Mouse (Mus musculus): ENCODE measurements around the gene Rras. TPM values are rescaled to one million over a fixed set of nuclear protein-coding genes. Genes with fewer than 3 reads are reported as not detected.
"Not testable (repeated sequence)": the region's sequence is repeated elsewhere in the genome, so short reads cannot be mapped to it uniquely, and the experiment has no call there.

The Rras gene
- total and polyA plus RNA-seq, 3 experiments, result 93.7 to 176 (median 118) TPM

- no peak for DNase-seq
Observed at GRCm38 (mm10) chr7:44999753-45000152, 18.0 kb upstream of the Rras start.

DNA sequence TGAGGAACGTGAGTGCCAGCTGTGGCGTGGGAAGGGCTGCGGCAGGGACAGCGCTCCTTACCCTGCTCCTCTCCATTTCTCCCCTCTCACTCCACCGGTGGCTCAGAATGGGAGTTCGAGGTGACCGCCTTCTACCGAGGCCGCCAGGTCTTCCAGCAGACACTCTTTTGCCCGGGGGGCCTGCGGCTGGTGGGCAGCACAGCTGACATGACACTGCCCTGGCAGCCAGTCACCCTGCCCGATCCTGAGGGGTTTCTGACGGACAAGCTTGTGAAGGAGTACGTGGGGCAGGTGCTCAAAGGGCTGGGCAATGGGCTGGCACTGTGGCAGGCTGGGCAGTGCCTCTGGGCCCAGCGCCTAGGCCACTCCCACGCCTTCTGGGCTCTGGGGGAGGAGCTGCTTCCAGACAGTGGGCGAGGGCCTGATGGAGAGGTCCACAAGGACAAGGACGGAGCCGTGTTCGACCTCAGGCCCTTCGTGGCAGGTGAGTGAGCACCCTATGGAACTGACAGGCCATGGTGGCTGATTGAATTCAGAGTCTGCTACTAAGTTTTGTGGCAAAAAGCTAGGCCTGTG lies 17.1 kb upstream of the Rras start:
- peak; percentile 45 for DNase-seq

GRCm38 (mm10) chr7:45002440-45002839 lies 15.3 kb upstream of the Rras start:
- peak; percentile 78 for DNase-seq

GRCm38 (mm10) chr7:45004546-45004945 lies 13.2 kb upstream of the Rras start:
- no peak for DNase-seq

- no peak for DNase-seq
Observed at GRCm38 (mm10) chr7:45005321-45005992, 12.3 kb upstream of the Rras start.

DNA sequence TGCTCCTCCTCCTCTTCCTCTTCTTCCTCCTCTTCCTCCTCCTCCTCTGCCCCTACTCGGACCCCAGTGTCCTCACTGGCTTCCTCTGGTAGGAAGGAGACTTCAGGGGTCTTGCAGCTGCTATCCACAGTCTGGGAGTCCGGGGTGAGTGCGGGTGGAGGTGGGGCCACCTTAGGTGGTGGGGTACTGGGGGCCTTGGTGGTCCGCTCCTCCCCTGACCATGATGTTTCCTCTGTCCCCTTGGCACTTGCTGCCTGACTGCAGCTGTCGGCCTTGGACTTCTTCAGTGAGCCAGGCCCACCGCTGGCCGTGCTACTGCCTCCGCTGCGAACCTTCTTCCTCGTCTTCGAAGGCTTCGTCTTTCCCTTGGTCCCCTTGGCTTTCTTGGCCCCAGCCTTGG lies 11.3 kb upstream of the Rras start:
- no peak for DNase-seq

- no peak for DNase-seq
Observed at GRCm38 (mm10) chr7:45007141-45007540, 10.6 kb upstream of the Rras start.

DNA sequence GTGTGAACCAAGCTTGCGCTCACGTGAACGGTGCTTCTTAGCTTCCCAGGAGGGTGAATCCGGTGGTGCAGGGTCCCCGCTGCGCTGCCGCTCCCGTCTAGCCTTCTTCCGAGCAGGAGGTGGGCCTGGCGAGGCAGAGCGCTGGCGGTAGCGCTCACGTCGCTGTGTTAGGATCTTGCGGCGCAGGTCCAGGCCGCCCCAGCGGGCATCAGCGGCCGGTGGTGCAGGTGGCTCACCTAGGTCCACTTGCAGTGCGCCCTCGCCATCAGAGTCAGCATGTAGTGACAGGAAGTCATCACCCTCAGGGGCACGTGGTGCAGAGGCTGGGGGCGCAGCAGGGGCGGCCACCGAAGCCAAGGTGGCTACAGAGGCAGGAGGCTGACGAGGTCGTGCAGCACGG lies 9.9 kb upstream of the Rras start:
- no peak for DNase-seq

DNA sequence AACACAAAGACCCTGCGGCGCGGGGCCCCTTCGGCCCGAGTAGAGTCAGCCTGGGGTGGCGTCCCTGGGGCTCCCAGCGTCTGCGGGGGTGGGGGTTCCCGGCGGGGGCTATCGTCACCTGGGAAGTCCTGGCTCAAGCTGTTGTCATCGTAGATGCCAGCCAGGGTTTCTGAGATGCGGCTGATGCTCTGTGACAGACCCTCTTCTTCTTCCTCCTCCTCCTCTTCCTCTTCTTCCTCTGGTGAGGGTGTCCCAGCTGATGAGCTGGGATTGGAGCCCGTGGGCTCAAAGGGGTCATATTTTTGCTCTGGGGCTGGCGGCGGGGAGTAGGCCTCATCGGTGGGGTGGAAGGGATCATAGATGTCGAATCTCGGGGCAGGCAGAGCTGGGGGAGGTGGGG lies 9.3 kb upstream of the Rras start:
- DNase-seq, result no peak

- DNase-seq, result no peak
Observed at GRCm38 (mm10) chr7:45012011-45012410, 5.8 kb upstream of the Rras start.

DNA sequence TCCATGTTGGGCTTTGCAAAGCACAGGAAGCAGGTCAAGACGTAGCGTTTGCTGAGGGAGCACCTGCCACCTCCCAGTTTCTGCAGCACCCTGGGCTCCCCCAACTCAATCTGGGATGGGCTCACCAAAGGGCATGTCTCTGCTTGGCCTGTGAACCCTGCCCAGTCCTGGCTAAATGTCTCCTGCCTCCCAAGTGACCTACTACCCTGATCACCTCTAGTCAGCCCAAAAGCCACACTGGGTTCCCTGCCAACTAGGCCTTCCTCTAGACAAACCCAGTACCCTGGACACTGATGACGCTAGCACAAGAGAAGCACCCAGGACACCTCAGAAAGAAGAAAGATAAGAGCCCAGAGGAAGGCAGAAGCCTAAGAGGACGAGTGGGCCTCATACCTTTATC lies 4.9 kb upstream of the Rras start:
- no peak for DNase-seq

GRCm38 (mm10) chr7:45013366-45014095 lies 4.2 kb upstream of the Rras start:
- DNase-seq, result no peak

- no peak for DNase-seq
Observed at GRCm38 (mm10) chr7:45014096-45014451, 3.7 kb upstream of the Rras start.

- no peak for DNase-seq
Observed at GRCm38 (mm10) chr7:45015344-45015956, 2.3 kb upstream of the Rras start.

GRCm38 (mm10) chr7:45015957-45016612 lies 1.7 kb upstream of the Rras start, which contains the start of gene Scaf1:
Scaf1 (minus strand) TSS chr7:45016363.
- DNase-seq, result peak; percentile 100

DNA sequence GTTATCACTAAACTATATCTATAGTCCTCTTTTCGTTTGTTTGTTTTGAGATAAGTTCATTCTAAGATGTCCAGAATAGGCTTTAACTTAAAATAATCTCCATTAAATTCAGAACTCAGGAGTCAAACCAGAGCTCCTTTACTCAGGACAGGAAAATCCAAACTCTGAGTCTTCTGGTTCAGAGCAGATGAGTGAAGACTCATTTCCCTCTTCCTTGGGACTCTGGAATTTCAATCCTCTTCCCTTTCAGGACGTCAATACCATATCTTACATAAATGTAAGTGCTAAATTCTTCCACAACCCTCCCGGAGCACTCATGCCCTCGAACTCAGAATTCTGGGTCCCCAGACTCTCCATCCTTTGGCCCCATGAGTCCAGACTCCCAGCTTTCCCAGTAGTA lies 1.0 kb upstream of the Rras start:
- DNase-seq, result no peak

GRCm38 (mm10) chr7:45019031-45019571 lies 1.3 kb downstream of the Rras start:
- DNase-seq, result peak; percentile 84

- DNase-seq, result no peak
Observed at GRCm38 (mm10) chr7:45020225-45020624, 2.5 kb downstream of the Rras start.

DNA sequence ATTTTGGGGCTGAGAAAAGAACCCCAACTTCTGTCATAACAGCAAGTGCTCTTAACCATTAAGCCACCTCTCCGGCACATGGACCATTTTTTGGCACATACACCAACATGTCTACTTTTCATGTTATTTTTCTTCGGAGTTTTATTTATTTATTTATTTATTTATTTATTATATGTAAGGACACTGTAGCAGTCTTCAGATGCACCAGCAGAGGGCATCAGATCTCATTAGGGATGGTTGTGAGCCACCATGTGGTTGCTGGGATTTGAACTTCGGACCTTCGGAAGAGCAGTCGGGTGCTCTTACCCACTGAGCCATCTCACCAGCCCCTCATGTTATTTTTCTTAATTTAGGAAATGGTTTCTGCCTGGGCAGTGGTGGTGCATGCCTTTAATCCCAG lies 6.0 kb downstream of the Rras start:
- DNase-seq, result not testable (repeated sequence)

GRCm38 (mm10) chr7:45024281-45025248 lies 6.8 kb downstream of the Rras start:
- peak; percentile 52 for DNase-seq

All from adrenal gland, adult 2 months (tissue).